Mouse (Mus musculus) forebrain, embryonic 10.5 days (tissue): ENCODE data around the gene Gm26657. TPM values are rescaled to one million over a fixed set of nuclear protein-coding genes. Genes with fewer than 3 reads are reported as not detected.

Experiments used
- DNase-seq: peaks from one replicate; pipeline ENCODE4 v3.0.0-alpha.2; 2017; ENCODE audit warnings: low spot score; ENCODE audit errors: extremely low spot score
- H3K27ac ChIP-seq: fragments of 300-500 bp; sonication (generic); 2 replicates; pipeline ENCODE4 v1.5.1; 2016; ENCODE audit warnings: mild to moderate bottlenecking
- H3K27me3 ChIP-seq: fragments of 300-500 bp; sonication (generic); 2 replicates; pipeline ENCODE4 v1.6.1; 2016; ENCODE audit warnings: mild to moderate bottlenecking; ENCODE audit not compliant: poor library complexity, severe bottlenecking
- H3K36me3 ChIP-seq: fragments of 300-500 bp; sonication (generic); replicated peaks from 2 replicates; pipeline ENCODE4 v1.6.1; 2016; ENCODE audit warnings: mild to moderate bottlenecking, moderate library complexity
- H3K4me1 ChIP-seq: fragments of 300-500 bp; sonication (generic); 2 replicates; pipeline ENCODE4 v1.6.1; 2016
- H3K4me3 ChIP-seq: fragments of 300-500 bp; sonication (generic); 2 replicates; pipeline ENCODE4 v1.5.1; 2016; ENCODE audit warnings: mild to moderate bottlenecking, moderate library complexity
- H3K9me3 ChIP-seq: fragments of 300-500 bp; sonication (generic); 2 replicates; pipeline ENCODE4 v1.6.1; 2016; ENCODE audit warnings: mild to moderate bottlenecking, moderate library complexity
- WGBS: fragments of 180-500 bp; shearing (Covaris S2); methylation state at CpG from one replicate; pipeline ENCODE4 v1.1.7; 2016; 5-methylcytosine and 5-hydroxymethylcytosine counted together
- polyA plus RNA-seq: library from polyadenylated mRNA; unstranded; fragments of >200 nt; fragmentation: Nextera tagmentation; extraction: Ambion mirVana; gene quantifications from 2 replicates; pipeline ENCODE4 v1.2.1, GENCODE M21; 2016

The Gm26657 gene
- polyA plus RNA-seq: not detected in 2 replicates

GRCm38 (mm10) chr4:56740020-56740485 is at the start of gene Gm26657:
Gm26657 (plus strand) TSS chr4:56740070.
- Histone ChIP-seq H3K9me3 (no peaks in the 10 kb centered on the region; the same call in 1 of the 2 replicates), H3K36me3 (peaks cover 17% of the 10 kb centered on the region), H3K4me1 (no peaks in the 10 kb centered on the region), H3K4me3 (no peak within 1 kb of the TSS), H3K27me3 (no peaks in the 10 kb centered on the region), H3K27ac (no peak within 1 kb of the TSS)
- WGBS: 91% methylated on average over 18 of the region's 18 CpGs
- DNase-seq: no peak

DNA sequence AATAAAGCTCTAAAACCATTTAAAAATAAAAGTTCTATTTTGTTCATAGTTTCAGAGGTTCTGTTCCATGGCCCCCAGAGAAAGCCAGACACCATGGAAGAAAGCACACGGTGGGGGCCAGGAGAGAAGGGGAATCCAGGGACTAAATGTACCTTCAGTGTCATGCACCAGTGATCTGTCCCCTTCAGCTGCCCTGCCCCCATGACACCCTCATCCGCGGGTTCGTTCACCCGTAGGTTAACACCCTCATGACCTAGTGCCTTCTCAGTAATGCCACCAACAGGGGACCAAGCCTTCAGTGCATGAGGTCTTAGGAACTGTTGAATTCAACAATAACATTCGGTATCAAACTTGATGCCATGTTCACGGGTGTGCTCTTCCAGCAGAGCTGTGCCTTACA is 43.5 kb upstream of the Gm26657 start:
- DNase-seq: no peak
- Histone ChIP-seq H3K36me3 (no peaks in the 10 kb centered on the region), H3K27me3 (no peaks in the 10 kb centered on the region), H3K27ac (no peak overlapping the region), H3K4me1 (0 out of 2 replicates have a peak, but pooled peaks cover 2% of the 10 kb centered on the region), H3K4me3 (no peak overlapping the region), H3K9me3 (no peaks in the 10 kb centered on the region)
- 90% methylated on average over 7 of the region's 7 CpGs for whole genome bisulfite sequencing

- H3K9me3 ChIP-seq: no peaks in the 10 kb centered on the region
- no peaks in the 10 kb centered on the region for H3K36me3 ChIP-seq
- H3K27ac ChIP-seq: no peak overlapping the region
- peaks cover 17% of the 10 kb centered on the region for H3K4me1 ChIP-seq
- 68% methylated on average over 5 of the region's 5 CpGs for WGBS
- H3K4me3 ChIP-seq: no peak overlapping the region
- H3K27me3 ChIP-seq: no peaks in the 10 kb centered on the region; the same call in 1 of the 2 replicates
- no peak for DNase-seq
These were observed 41.2 kb upstream of the Gm26657 start for GRCm38 (mm10) chr4:56698671-56699070.

DNA sequence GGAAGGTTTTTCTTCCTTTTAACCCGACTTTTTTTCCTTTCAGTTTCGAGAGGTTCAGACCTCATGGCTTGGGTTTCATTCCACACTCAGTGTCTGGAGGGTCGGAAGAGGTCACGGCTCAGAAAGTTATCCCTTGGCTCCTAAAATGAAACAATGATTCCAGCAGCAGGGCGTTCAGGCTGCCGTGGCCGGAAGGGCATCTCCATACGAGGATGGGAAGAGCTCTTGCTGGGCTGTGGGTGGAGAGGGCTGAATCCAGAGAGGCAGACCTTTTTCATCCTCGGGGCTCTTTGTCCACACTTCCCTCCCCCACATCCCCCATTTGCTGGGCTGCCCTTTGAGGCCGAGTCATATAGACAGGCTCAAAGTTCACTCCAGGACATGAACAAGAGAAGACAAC is 37.6 kb upstream of the Gm26657 start:
- Histone ChIP-seq H3K9me3 (no peaks in the 10 kb centered on the region), H3K36me3 (no peaks in the 10 kb centered on the region), H3K4me3 (peak overlapping the region; percentile 27; the same call in 1 of the 2 replicates), H3K27ac (peak overlapping the region; percentile 76), H3K4me1 (peaks cover 28% of the 10 kb centered on the region), H3K27me3 (no peaks in the 10 kb centered on the region; the same call in 1 of the 2 replicates)
- peak; percentile 35 for DNase-seq
- WGBS: 6% methylated on average over 10 of the region's 10 CpGs

DNA sequence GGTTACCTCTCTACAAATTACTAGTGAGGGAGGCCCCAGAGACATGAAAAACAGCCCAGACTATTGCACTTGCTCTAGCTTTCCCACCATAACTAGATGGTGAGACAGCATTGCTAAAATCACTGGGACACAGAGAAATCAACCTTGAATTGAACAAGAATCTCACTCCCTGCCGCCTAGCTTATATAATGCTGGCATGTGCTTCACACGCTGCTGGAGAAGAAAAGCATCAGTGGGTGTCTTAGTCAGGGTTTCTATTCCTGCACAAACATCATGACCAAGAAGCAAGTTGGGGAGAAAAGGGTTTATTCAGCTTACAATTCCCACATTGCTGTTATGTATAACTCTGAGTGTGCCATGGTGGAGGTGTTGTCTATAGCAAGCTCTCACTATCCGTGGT is 26.7 kb upstream of the Gm26657 start:
- Histone ChIP-seq H3K4me3 (no peak overlapping the region), H3K27me3 (no peaks in the 10 kb centered on the region), H3K9me3 (no peaks in the 10 kb centered on the region), H3K27ac (no peak overlapping the region), H3K36me3 (no peaks in the 10 kb centered on the region), H3K4me1 (peaks cover 10% of the 10 kb centered on the region)
- no peak for DNase-seq
- 88% methylated on average over 3 of the region's 3 CpGs for WGBS

DNA sequence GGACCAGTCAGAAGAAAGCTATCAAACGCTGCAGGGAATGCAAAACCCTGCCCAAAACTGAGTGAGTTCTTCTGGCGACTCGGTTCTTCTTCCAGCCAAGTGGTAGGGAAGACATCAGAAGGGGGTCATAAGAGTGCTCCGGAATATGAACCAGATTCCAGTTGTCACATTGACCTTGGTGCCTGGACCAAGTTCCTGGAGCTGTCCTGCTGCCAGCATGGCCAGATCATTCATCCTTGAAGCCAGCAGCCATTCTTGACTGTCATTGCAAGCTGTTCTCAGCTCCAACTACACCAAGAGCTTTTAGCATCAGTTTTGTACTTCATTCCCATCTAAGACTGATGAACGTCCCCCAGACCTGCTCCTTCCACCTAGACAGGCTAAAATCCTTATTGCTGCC is 23.1 kb upstream of the Gm26657 start:
- no peak overlapping the region for H3K27ac ChIP-seq
- WGBS: 65% methylated on average over 5 of the region's 5 CpGs
- H3K36me3 ChIP-seq: no peaks in the 10 kb centered on the region

GRCm38 (mm10) chr4:56717932-56718331 is 21.9 kb upstream of the Gm26657 start:
- Histone ChIP-seq H3K4me3 (no peak overlapping the region), H3K9me3 (no peaks in the 10 kb centered on the region), H3K27me3 (no peaks in the 10 kb centered on the region), H3K27ac (no peak overlapping the region), H3K36me3 (no peaks in the 10 kb centered on the region), H3K4me1 (no peaks in the 10 kb centered on the region)
- WGBS: 94% methylated on average over 3 of the region's 3 CpGs
- DNase-seq: no peak

More for the DNA sequence above, 23.1 kb upstream of the Gm26657 start:
- H3K4me1 ChIP-seq: no peaks in the 10 kb centered on the region
- no peak overlapping the region for H3K4me3 ChIP-seq
- no peak for DNase-seq
- no peaks in the 10 kb centered on the region for H3K9me3 ChIP-seq
- no peaks in the 10 kb centered on the region for H3K27me3 ChIP-seq

DNA sequence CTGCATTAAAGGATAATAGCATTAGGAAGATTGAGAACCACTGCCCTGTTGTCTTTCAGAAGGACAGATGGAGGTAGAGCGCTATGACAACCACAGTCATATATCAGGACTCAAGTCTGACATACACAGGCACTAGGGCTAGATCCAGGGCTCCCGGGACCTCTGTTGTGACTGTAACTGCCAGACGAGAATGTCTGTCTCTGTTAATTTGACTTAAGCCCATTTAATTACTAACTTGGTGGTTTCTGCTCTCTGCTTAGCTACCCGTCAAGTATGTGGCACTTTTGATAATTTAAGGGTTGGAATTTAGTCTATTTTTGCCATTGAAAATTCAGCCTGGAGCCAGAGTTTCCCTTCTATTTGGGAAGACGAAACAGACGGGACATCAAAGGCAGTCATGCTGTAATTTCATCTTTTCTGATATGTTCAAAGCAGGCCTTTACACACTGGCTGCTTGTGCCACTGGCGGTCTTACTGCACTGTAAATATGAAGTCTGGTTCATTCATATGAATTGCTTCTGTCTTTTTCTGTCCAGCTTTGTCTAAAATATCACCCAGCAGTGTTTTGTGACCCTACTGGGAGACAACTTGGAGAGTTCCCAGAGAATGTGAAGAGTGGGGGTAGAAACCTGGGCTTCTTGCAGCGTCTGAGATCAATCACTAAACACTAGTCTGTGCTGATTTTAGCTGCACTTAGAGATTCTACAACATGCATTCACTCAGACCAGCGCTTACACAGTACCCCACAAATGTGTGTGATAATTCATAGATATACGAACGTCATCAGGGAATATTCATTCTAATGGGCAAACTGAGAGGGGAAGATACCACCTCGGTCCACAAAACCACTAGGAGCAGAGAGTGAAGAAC is 21.1 kb upstream of the Gm26657 start:
- no peak for DNase-seq
- no peaks in the 10 kb centered on the region for H3K9me3 ChIP-seq
- H3K36me3 ChIP-seq: no peaks in the 10 kb centered on the region
- no peaks in the 10 kb centered on the region for H3K27me3 ChIP-seq
- H3K4me3 ChIP-seq: no peak overlapping the region
- 80% methylated on average over 12 of the region's 12 CpGs for WGBS
- no peak overlapping the region for H3K27ac ChIP-seq
- no peaks in the 10 kb centered on the region for H3K4me1 ChIP-seq

- Histone ChIP-seq H3K4me3 (no peak overlapping the region), H3K27me3 (no peaks in the 10 kb centered on the region), H3K4me1 (no peaks in the 10 kb centered on the region), H3K9me3 (no peaks in the 10 kb centered on the region), H3K27ac (no peak overlapping the region), H3K36me3 (no peaks in the 10 kb centered on the region)
- 72% methylated on average over 9 of the region's 9 CpGs for WGBS
- DNase-seq: no peak
These were observed 20.4 kb upstream of the Gm26657 start for GRCm38 (mm10) chr4:56719456-56719855.

DNA sequence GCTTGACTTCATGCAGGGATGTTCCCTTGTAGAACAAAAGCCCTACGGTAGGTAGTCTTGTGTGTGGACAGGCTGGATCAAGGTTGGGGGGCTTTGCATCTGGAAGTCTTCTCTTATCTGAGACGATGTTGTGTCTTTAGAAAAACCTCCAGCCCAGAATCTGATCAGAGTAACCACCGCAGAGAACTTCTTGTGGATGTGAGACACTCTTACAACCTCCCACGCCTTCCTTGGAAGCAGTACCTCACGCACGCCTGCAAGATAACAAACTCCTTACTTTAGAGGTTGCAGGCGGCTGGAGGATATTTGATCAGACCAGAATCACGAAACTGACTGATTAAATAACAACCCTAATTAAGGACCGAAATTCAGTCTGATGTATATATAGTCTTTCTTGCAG is 19.5 kb upstream of the Gm26657 start:
- Histone ChIP-seq H3K9me3 (no peaks in the 10 kb centered on the region), H3K4me3 (no peak overlapping the region), H3K27me3 (no peaks in the 10 kb centered on the region), H3K4me1 (no peaks in the 10 kb centered on the region), H3K27ac (no peak overlapping the region), H3K36me3 (no peaks in the 10 kb centered on the region)
- 92% methylated on average over 9 of the region's 9 CpGs for WGBS
- DNase-seq: no peak

- Histone ChIP-seq H3K4me1 (no peaks in the 10 kb centered on the region), H3K9me3 (no peaks in the 10 kb centered on the region), H3K4me3 (no peak overlapping the region), H3K36me3 (no peaks in the 10 kb centered on the region), H3K27ac (no peak overlapping the region), H3K27me3 (no peaks in the 10 kb centered on the region)
- no peak for DNase-seq
- WGBS: 27% methylated on average over 3 of the region's 3 CpGs
These were observed 18.4 kb upstream of the Gm26657 start for GRCm38 (mm10) chr4:56721469-56721868.

GRCm38 (mm10) chr4:56722346-56722745 is 17.5 kb upstream of the Gm26657 start:
- Histone ChIP-seq H3K36me3 (no peaks in the 10 kb centered on the region), H3K4me3 (no peak overlapping the region), H3K4me1 (no peaks in the 10 kb centered on the region), H3K9me3 (0 out of 2 replicates have a peak, but pooled peaks cover under 1% of the 10 kb centered on the region), H3K27ac (no peak overlapping the region), H3K27me3 (no peaks in the 10 kb centered on the region)
- DNase-seq: no peak
- WGBS: 79% methylated on average over 6 of the region's 6 CpGs

DNA sequence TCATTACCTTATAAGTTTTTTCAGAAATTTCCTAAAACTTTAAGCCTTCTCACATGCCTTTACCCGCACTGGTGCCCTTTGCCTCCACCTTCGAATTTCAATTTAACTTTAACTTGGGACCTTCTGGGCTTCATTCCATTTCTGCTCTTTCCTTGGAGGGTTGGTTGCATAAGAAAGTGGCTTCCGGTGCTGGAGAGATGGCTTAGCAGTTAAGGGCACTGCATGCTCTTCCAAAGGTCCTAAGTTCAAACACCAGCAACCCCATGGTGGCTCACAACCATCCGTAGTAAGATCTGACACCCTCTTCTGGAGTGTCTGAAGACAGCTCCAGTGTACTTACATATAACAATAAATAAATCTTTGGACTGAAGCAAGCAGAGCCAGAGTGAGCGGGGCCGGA is 16.6 kb upstream of the Gm26657 start:
- no peaks in the 10 kb centered on the region for H3K36me3 ChIP-seq
- DNase-seq: no peak
- WGBS: 95% methylated on average over 6 of the region's 6 CpGs

More for the DNA sequence above, 16.6 kb upstream of the Gm26657 start:
- Histone ChIP-seq H3K27me3 (no peaks in the 10 kb centered on the region), H3K27ac (no peak overlapping the region), H3K4me3 (no peak overlapping the region), H3K9me3 (0 out of 2 replicates have a peak, but pooled peaks cover 4% of the 10 kb centered on the region), H3K4me1 (no peaks in the 10 kb centered on the region)
